Mouse (Mus musculus): Measurements from ENCODE around the gene Fnbp1. TPM values are rescaled to one million over a fixed set of nuclear protein-coding genes. Genes with fewer than 3 reads are reported as not detected.

Gene Fnbp1
- total RNA-seq, 2 experiments from 2014 or later: 10.6 to 10.7 TPM

- DNase-seq: no peak
- intact Hi-C loops (cut with DNase I): no loop called here
Observed at GRCm38 (mm10) chr2:31129742-31130518, 11.9 kb downstream of the Fnbp1 start.

GRCm38 (mm10) chr2:31127899-31128298, 13.9 kb downstream of the Fnbp1 start:
- intact Hi-C loops (cut with DNase I): no loop called here
- DNase-seq: peak in 1 of 2 experiments; percentile 50

- intact Hi-C loops (cut with DNase I): no loop called here
- DNase-seq: no peak
Observed at GRCm38 (mm10) chr2:31127219-31127618, 14.6 kb downstream of the Fnbp1 start.

GRCm38 (mm10) chr2:31126048-31126447, 15.8 kb downstream of the Fnbp1 start:
- DNase-seq: no peak
- intact Hi-C loops (cut with DNase I): no loop called here

- intact Hi-C loops (cut with DNase I): no loop called here
- no peak for DNase-seq
Observed at GRCm38 (mm10) chr2:31125156-31125555, 16.7 kb downstream of the Fnbp1 start.

- intact Hi-C loops (cut with DNase I): no loop called here
- no peak for DNase-seq
Observed at GRCm38 (mm10) chr2:31124694-31125093, 17.1 kb downstream of the Fnbp1 start.

- no peak for DNase-seq
Observed at GRCm38 (mm10) chr2:31123493-31123892, 18.3 kb downstream of the Fnbp1 start.

GRCm38 (mm10) chr2:31122806-31123205, 19.0 kb downstream of the Fnbp1 start:
- no peak for DNase-seq
- intact Hi-C loops (cut with DNase I): no loop called here

More at GRCm38 (mm10) chr2:31123493-31123892, 18.3 kb downstream of the Fnbp1 start:
- intact Hi-C loops (cut with DNase I): no loop called here

GRCm38 (mm10) chr2:31121131-31121693, 20.6 kb downstream of the Fnbp1 start:
- intact Hi-C loops (cut with DNase I): no loop called here
- DNase-seq: no peak

- no peak for DNase-seq
- intact Hi-C loops (cut with DNase I): loop anchor here (5.0 kb wide), 1 partner anchor 52 kb away; no protein-coding TSS in a partner anchor
Observed at GRCm38 (mm10) chr2:31119795-31120194, 22.0 kb downstream of the Fnbp1 start.

- intact Hi-C loops (cut with DNase I): loop anchor here (5.0 kb wide), 1 partner anchor 52 kb away; no protein-coding TSS in a partner anchor
- no peak for DNase-seq
Observed at GRCm38 (mm10) chr2:31118639-31119380, 23.0 kb downstream of the Fnbp1 start.

- intact Hi-C loops (cut with DNase I): loop anchor here (5.0 kb wide), 1 partner anchor 51 kb away; no protein-coding TSS in a partner anchor
- DNase-seq: no peak
Observed at GRCm38 (mm10) chr2:31118211-31118610, 23.6 kb downstream of the Fnbp1 start.

GRCm38 (mm10) chr2:31115943-31116731, 25.7 kb downstream of the Fnbp1 start:
- no peak for DNase-seq
- intact Hi-C loops (cut with DNase I): loop anchor here (5.0 kb wide), 1 partner anchor 49 kb away; no protein-coding TSS in a partner anchor

GRCm38 (mm10) chr2:31115091-31115942, 26.5 kb downstream of the Fnbp1 start:
- DNase-seq: no peak
- intact Hi-C loops (cut with DNase I): loop anchor here (5.0 kb wide), 1 partner anchor 48 kb away; no protein-coding TSS in a partner anchor

GRCm38 (mm10) chr2:31114205-31114604, 27.6 kb downstream of the Fnbp1 start:
- no peak for DNase-seq
- intact Hi-C loops (cut with DNase I): no loop called here

GRCm38 (mm10) chr2:31111685-31112084, 30.1 kb downstream of the Fnbp1 start:
- no peak for DNase-seq
- intact Hi-C loops (cut with DNase I): no loop called here

- intact Hi-C loops (cut with DNase I): no loop called here
- DNase-seq: no peak
Observed at GRCm38 (mm10) chr2:31109960-31110548, 31.8 kb downstream of the Fnbp1 start.

- no peak for DNase-seq
- intact Hi-C loops (cut with DNase I): no loop called here
Observed at GRCm38 (mm10) chr2:31108186-31108585, 33.6 kb downstream of the Fnbp1 start.
